Mouse (Mus musculus): ENCODE measurements around the gene Hhatl. TPM values are rescaled to one million over a fixed set of nuclear protein-coding genes. Genes with fewer than 3 reads are reported as not detected.

The Hhatl gene
- polyA plus RNA-seq, 1 experiment from 2014 or later, result 0.53 TPM

- WGBS, result 85% methylated on average over 3 of the region's 3 CpGs
- H3K4me3 ChIP-seq, result no peak overlapping the region
- ATAC-seq (ENCODE audit: low FRiP score, low read depth), result no peak
- H3K27me3 ChIP-seq, result no peaks in the 10 kb centered on the region
- H3K9me3 ChIP-seq, result no peaks in the 10 kb centered on the region
- no peak overlapping the region for H3K4me2 ChIP-seq (replicated peaks)
- H3K9ac ChIP-seq, result no peak overlapping the region
- H3K27ac ChIP-seq, result no peak overlapping the region
- peaks cover 69% of the 10 kb centered on the region for H3K36me3 ChIP-seq
- H3K4me1 ChIP-seq, result peaks cover 25% of the 10 kb centered on the region
These were observed 37.7 kb downstream of the Hhatl start for GRCm38 (mm10) chr9:121754624-121755023.

- 95% methylated on average over 9 of the region's 9 CpGs for WGBS
- no peak overlapping the region for H3K4me3 ChIP-seq
- ATAC-seq (ENCODE audit: low FRiP score, low read depth), result no peak
- H3K9ac ChIP-seq, result no peak overlapping the region
- no peaks in the 10 kb centered on the region for H3K27me3 ChIP-seq
- no peaks in the 10 kb centered on the region for H3K9me3 ChIP-seq
- H3K36me3 ChIP-seq, result peaks cover 88% of the 10 kb centered on the region
- H3K4me1 ChIP-seq, result peaks cover 12% of the 10 kb centered on the region
- H3K4me2 ChIP-seq (replicated peaks), result no peak overlapping the region
- no peak overlapping the region for H3K27ac ChIP-seq
These were observed 39.5 kb downstream of the Hhatl start for GRCm38 (mm10) chr9:121752774-121753173.

GRCm38 (mm10) chr9:121744051-121744450 lies 48.3 kb downstream of the Hhatl start:
- Histone ChIP-seq H3K4me1 (no peaks in the 10 kb centered on the region), H3K27me3 (no peaks in the 10 kb centered on the region), H3K36me3 (peaks cover 82% of the 10 kb centered on the region), H3K4me2 (replicated peaks) (no peak overlapping the region), H3K9me3 (no peaks in the 10 kb centered on the region), H3K4me3 (no peak overlapping the region), H3K27ac (no peak overlapping the region), H3K9ac (no peak overlapping the region)
- no peak for ATAC-seq (ENCODE audit: low FRiP score, low read depth)
- 92% methylated on average over 8 of the region's 8 CpGs for WGBS

GRCm38 (mm10) chr9:121741168-121741567 lies 51.1 kb downstream of the Hhatl start:
- Histone ChIP-seq H3K9ac (no peak overlapping the region), H3K4me3 (no peak overlapping the region), H3K27ac (no peak overlapping the region), H3K4me1 (no peaks in the 10 kb centered on the region), H3K27me3 (no peaks in the 10 kb centered on the region), H3K9me3 (no peaks in the 10 kb centered on the region), H3K36me3 (peaks cover 54% of the 10 kb centered on the region), H3K4me2 (replicated peaks) (no peak overlapping the region)
- WGBS, result 91% methylated on average over 3 of the region's 3 CpGs
- no peak for ATAC-seq (ENCODE audit: low FRiP score, low read depth)

GRCm38 (mm10) chr9:121740490-121740889 lies 51.8 kb downstream of the Hhatl start:
- WGBS, result 93% methylated on average over 6 of the region's 6 CpGs
- no peak overlapping the region for H3K9ac ChIP-seq
- no peak overlapping the region for H3K4me2 ChIP-seq (replicated peaks)
- no peak overlapping the region for H3K27ac ChIP-seq
- H3K36me3 ChIP-seq, result peaks cover 53% of the 10 kb centered on the region
- H3K4me3 ChIP-seq, result no peak overlapping the region
- no peaks in the 10 kb centered on the region for H3K4me1 ChIP-seq
- no peaks in the 10 kb centered on the region for H3K9me3 ChIP-seq
- no peaks in the 10 kb centered on the region for H3K27me3 ChIP-seq
- ATAC-seq (ENCODE audit: low FRiP score, low read depth), result no peak

Other genes with a start within 250 kb of the Hhatl start
- 0.32 and 0.54 TPM in 2 replicates for gene Lyzl4, start 150.4 kb downstream of the Hhatl start, polyA plus RNA-seq (2015; fragmentation: Nextera tagmentation; extraction: Ambion mirVana)
- 0.42 and 0.85 TPM in 2 replicates for gene Vipr1, start 149.8 kb downstream of the Hhatl start, polyA plus RNA-seq (2015; fragmentation: Nextera tagmentation; extraction: Ambion mirVana)
- 13.4 and 15.4 TPM in 2 replicates for gene Sec22c, start 87.0 kb downstream of the Hhatl start, polyA plus RNA-seq (2015; fragmentation: Nextera tagmentation; extraction: Ambion mirVana)
- 128 and 142 TPM in 2 replicates for gene Ss18l2, start 82.2 kb downstream of the Hhatl start, polyA plus RNA-seq (2015; fragmentation: Nextera tagmentation; extraction: Ambion mirVana)
- gene Nktr, start 73.3 kb downstream of the Hhatl start, polyA plus RNA-seq (2015; fragmentation: Nextera tagmentation; extraction: Ambion mirVana), result 82.4 and 84.1 TPM in 2 replicates
- 18.9 and 19.3 TPM in 2 replicates for gene Zfp651, start 33.2 kb downstream of the Hhatl start, polyA plus RNA-seq (2015; fragmentation: Nextera tagmentation; extraction: Ambion mirVana)
- 12.5 and 13.3 TPM in 2 replicates for gene Klhl40, start 14.9 kb downstream of the Hhatl start, polyA plus RNA-seq (2015; fragmentation: Nextera tagmentation; extraction: Ambion mirVana)
- gene Ccdc13, start 47.0 kb upstream of the Hhatl start, polyA plus RNA-seq (2015; fragmentation: Nextera tagmentation; extraction: Ambion mirVana), result 0.76 and 0.88 TPM in 2 replicates
- gene Higd1a, start 65.9 kb upstream of the Hhatl start, polyA plus RNA-seq (2015; fragmentation: Nextera tagmentation; extraction: Ambion mirVana), result 192 and 196 TPM in 2 replicates
- 0.18 and 0.33 TPM in 2 replicates for gene Ackr2, start 105.8 kb upstream of the Hhatl start, polyA plus RNA-seq (2015; fragmentation: Nextera tagmentation; extraction: Ambion mirVana)
- not detected in 2 replicates for gene Cyp8b1, start 123.8 kb upstream of the Hhatl start, polyA plus RNA-seq (2015; fragmentation: Nextera tagmentation; extraction: Ambion mirVana)
- gene Fam198a, start 158.5 kb upstream of the Hhatl start, polyA plus RNA-seq (2015; fragmentation: Nextera tagmentation; extraction: Ambion mirVana), result 5.4 and 6.1 TPM in 2 replicates
- 15.2 and 16.0 TPM in 2 replicates for gene Pomgnt2, start 204.6 kb upstream of the Hhatl start, polyA plus RNA-seq (2015; fragmentation: Nextera tagmentation; extraction: Ambion mirVana)

Data from limb, embryonic 13.5 days (tissue).